Mouse (Mus musculus) Patski (cell line): ENCODE measurements at regions not wholly inside any gene's neighbourhood (a gene's known extent, or its start where the extent isn't known, plus 50 kb on each side); places are given as distances from the start of the nearest gene placed in this dataset.

Experiments used
- ATAC-seq: fragments of 100-300 bp; one replicate; pipeline ENCODE4 v1.8.0; 2021
- CTCF ChIA-PET: fragments of 350-600 bp; sonication (Branson Sonifier 250); formaldehyde crosslinking; loops from one replicate; lab custom pipeline; 2022; ENCODE audit warnings: inconsistent platforms; lab: Charles Lee
- POLR2A ChIA-PET: fragments of 350-600 bp; sonication (Branson Sonifier 250); formaldehyde crosslinking; loops from one replicate; lab custom pipeline; 2022; ENCODE audit warnings: antibody characterized with exemption, inconsistent platforms; lab: Charles Lee
- DNase-seq: peaks from one replicate; pipeline ENCODE4 v3.0.0-alpha.2; 2011; ENCODE audit warnings: low read depth, low spot score
- H3K27me3 ChIP-seq: fragments of 371-371 bp; one replicate; pipeline ENCODE4 v1.5.1; 2021
- CTCF ChIP-seq: fragments of 100-300 bp; IDR thresholded peaks from one replicate; pipeline ENCODE4 v1.5.1; 2021
- in situ Hi-C: fragments of 300-500 bp; cut with MboI; formaldehyde crosslinking; loops from 3 replicates; pipeline ENCODE4 v1.11.1; 2018; ENCODE audit warnings: low pct_unique_long_range_greater_than_20kb, mixed read lengths

- no peak for TF ChIP-seq CTCF
- DNase-seq = no peak
- no peaks in the 10 kb centered on the region for H3K27me3 ChIP-seq
- CTCF ChIA-PET = no interaction called here
- in situ Hi-C loops = no loop called here
- ATAC-seq = no peak
- POLR2A ChIA-PET = no interaction called here
These were observed 470.9 kb upstream of the A830018L16Rik start for GRCm38 (mm10) chr1:10942979-10943378.
